Mouse (Mus musculus) heart, embryonic 14.5 days (tissue): ENCODE data around the gene Rbm25. TPM values are rescaled to one million over a fixed set of nuclear protein-coding genes. Genes with fewer than 3 reads are reported as not detected.

Experiments used
- ATAC-seq: fragments of 200-750 bp; cut with Nextera tagmentation; 2 replicates; pipeline ENCODE4 v1.8.0; 2017; ENCODE audit warnings: low read depth, moderate TSS enrichment; ENCODE audit not compliant: insufficient number of reproducible peaks, insufficient read depth, low FRiP score
- H3K27ac ChIP-seq, 2 experiments: fragments of 200-500 bp in 1 of 2; fragments of 300-500 bp in 1 of 2; sonication (generic) in 1 of 2; replicated peaks in 1 of 2; 2 replicates each; pipeline ENCODE4 v1.5.1; 2012 to 2014; ENCODE audit warnings: low read depth in 2 of 2, low read length in 2 of 2, control low read depth in 1 of 2, mild to moderate bottlenecking in 1 of 2, mixed read lengths in 1 of 2; ENCODE audit not compliant: control insufficient read depth in 1 of 2, insufficient read depth in 1 of 2
- H3K27me3 ChIP-seq: fragments of 300-500 bp; sonication (generic); 2 replicates; pipeline ENCODE4 v1.6.1; 2014; ENCODE audit warnings: mild to moderate bottlenecking, low read length, control low read depth; ENCODE audit not compliant: control insufficient read depth, insufficient read depth
- H3K36me3 ChIP-seq: fragments of 300-500 bp; sonication (generic); 2 replicates; pipeline ENCODE4 v1.6.1; 2014; ENCODE audit warnings: mild to moderate bottlenecking, control low read depth, low read length, mixed read lengths; ENCODE audit not compliant: control insufficient read depth, insufficient read depth
- H3K4me1 ChIP-seq, 2 experiments: fragments of 200-500 bp in 1 of 2; fragments of 300-500 bp in 1 of 2; sonication (generic) in 1 of 2; 2 replicates each; pipeline ENCODE4 v1.6.1; 2012 to 2014; ENCODE audit warnings: low read length in 2 of 2, control low read depth in 1 of 2, mixed read lengths in 1 of 2; ENCODE audit not compliant: control insufficient read depth in 2 of 2, insufficient read depth in 2 of 2
- H3K4me2 ChIP-seq: fragments of 300-500 bp; sonication (generic); 2 replicates; pipeline ENCODE4 v1.6.1; 2014; ENCODE audit warnings: mild to moderate bottlenecking, low read length
- H3K4me3 ChIP-seq, 2 experiments: fragments of 200-500 bp in 1 of 2; fragments of 300-500 bp in 1 of 2; sonication (generic) in 1 of 2; 2 replicates each; pipeline ENCODE4 v1.5.1; 2012 to 2014; ENCODE audit warnings: low read length in 2 of 2, mild to moderate bottlenecking in 2 of 2, control low read depth in 1 of 2, low read depth in 1 of 2, moderate library complexity in 1 of 2; ENCODE audit not compliant: control insufficient read depth in 1 of 2, insufficient read depth in 1 of 2
- H3K9ac ChIP-seq: fragments of 300-500 bp; sonication (generic); 2 replicates; pipeline ENCODE4 v1.6.1; 2014; ENCODE audit warnings: mild to moderate bottlenecking, low read length
- H3K9me3 ChIP-seq: fragments of 300-500 bp; sonication (generic); 2 replicates; pipeline ENCODE4 v1.6.1; 2016; ENCODE audit warnings: low read length, control low read depth; ENCODE audit not compliant: control insufficient read depth
- WGBS: fragments of 180-500 bp; shearing (Covaris S2); extraction: QIAGEN DNeasy Blood & Tissue Kit; methylation state at CpG from one replicate; pipeline ENCODE4 v1.1.7; 2014; 5-methylcytosine and 5-hydroxymethylcytosine counted together
- polyA plus RNA-seq: library from polyadenylated mRNA; unstranded; fragments of >200 nt; fragmentation: Nextera tagmentation; extraction: Ambion mirVana; gene quantifications from 2 replicates; pipeline ENCODE4 v1.2.1, GENCODE M21; 2014

Gene Rbm25
- polyA plus RNA-seq, 1 experiment from 2014 or later: 140 TPM

DNA sequence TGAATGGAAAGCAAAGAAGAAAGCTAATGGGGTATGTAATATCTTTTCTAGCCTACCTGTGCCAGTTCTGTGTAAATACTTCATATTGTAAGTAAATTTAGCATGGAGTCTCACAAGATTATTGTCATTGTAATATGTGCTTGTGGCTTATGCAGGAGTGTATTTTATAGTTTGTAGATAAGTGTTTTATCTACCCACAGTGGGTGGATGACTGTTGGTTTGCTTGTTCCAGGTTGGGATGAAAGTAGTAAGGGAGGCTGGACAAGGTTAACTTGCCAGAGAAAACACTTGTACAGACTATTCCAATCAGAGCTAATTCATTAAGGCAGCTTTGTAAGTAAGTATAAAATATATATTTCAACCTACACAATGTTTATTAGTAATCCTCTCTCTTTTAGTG lies 20.4 kb downstream of the Rbm25 start:
- Histone ChIP-seq H3K27me3 (no peaks in the 10 kb centered on the region), H3K4me3 (no peak overlapping the region), H3K36me3 (peaks cover 90% of the 10 kb centered on the region), H3K9me3 (no peaks in the 10 kb centered on the region), H3K27ac (no peak overlapping the region), H3K4me2 (no peak overlapping the region), H3K4me1 (no peaks in the 10 kb centered on the region), H3K9ac (no peak overlapping the region)
- no peak for ATAC-seq

DNA sequence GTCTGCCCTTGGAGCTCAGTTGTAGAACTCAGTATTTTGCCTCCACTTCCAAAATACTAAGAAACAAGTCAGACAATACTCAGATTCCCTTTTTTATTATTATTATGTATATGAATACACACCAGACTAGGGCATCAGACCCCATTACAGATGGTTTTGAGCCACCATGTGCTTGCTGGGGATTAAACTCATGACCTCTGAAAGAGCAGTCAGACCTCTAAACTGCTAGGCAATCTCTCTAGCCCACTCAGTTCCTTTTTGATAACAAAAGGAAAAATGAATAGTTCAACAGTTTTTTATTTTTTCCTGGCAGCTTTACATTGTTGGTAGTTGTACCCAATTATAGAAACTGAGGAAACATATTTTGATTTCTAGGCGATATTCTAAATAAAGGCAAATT lies 54.4 kb downstream of the Rbm25 start:
- H3K4me3 ChIP-seq: no peak overlapping the region
- no peak overlapping the region for H3K27ac ChIP-seq
- no peak for ATAC-seq
- H3K27me3 ChIP-seq: no peaks in the 10 kb centered on the region
- H3K9ac ChIP-seq: no peak overlapping the region
- H3K36me3 ChIP-seq: peaks cover 29% of the 10 kb centered on the region
- 88% methylated on average over 1 of the region's 1 CpGs for WGBS
- peaks cover 2 to 10% of the 10 kb centered on the region in 2 experiments; a peak in 3 of 4 replicates for H3K4me1 ChIP-seq
- H3K4me2 ChIP-seq: no peak overlapping the region
- no peaks in the 10 kb centered on the region for H3K9me3 ChIP-seq

DNA sequence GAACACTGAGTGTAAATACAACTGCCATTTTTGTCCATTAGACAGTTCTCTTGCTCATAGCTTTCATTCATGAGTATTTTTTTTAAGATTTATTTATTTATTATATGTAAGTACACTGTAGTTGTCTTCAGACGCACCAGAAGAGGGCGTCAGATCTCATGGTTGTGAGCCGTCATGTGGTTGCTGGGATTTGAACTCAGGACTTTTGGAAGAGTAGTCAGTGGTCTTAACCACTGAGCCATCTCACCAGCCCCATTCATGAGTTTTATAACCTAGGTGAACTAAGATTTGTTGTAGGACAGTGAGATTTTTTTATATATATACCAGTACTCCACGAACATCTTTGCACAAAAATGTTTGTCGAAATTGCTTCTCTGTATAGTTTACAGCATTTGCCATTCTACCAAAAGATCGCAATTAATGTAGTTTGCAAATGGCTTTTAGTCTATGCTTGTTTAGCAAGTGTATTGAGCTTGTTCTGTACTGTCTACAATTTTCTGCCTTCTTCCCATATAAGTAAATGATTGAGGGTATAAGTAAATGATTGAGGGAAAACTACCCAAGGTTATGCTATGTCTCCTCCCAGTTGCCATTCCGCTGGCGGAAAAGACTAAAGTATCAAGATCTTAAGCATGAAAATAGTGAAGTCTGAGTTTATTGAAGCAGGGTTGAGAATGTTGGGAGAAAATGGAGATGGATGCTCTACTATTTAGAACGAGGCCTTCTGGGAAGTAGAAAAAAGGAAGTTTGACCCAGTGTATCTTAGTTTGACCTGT lies 55.7 kb downstream of the Rbm25 start:
- no peaks in the 10 kb centered on the region for H3K27me3 ChIP-seq
- peaks cover 17% of the 10 kb centered on the region for H3K36me3 ChIP-seq
- peaks cover 2 to 10% of the 10 kb centered on the region in 2 experiments; a peak in 3 of 4 replicates for H3K4me1 ChIP-seq
- peak overlapping the region in 1 of 2 experiments; percentile 12; a peak in 1 of 4 replicates for H3K27ac ChIP-seq
- H3K9me3 ChIP-seq: no peaks in the 10 kb centered on the region
- H3K9ac ChIP-seq: no peak overlapping the region
- no peak for ATAC-seq
- no peak overlapping the region for H3K4me3 ChIP-seq
- WGBS: 87% methylated on average over 9 of the region's 9 CpGs
- no peak overlapping the region for H3K4me2 ChIP-seq

DNA sequence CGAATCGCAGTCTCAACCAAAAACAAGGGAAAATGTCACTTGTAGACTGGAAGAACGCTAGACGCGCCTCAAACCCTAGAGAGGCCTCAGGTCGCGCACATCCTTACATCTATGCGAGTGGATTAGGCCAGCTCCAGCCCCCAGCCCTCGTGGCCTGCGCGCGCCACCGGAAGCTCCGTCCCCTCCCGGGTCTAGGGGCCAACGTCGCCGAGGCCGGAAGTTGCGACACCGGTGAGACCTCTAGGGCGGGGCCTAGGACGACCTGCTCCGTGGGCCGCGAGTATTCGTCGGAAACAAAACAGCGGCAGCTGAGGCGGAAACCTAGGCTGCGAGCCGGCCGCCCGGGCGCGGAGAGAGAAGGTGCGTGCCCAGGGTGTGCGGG lies 56.9 kb downstream of the Rbm25 start, which contains the start of gene Psen1:
Gene Psen1, plus strand, starts transcription at position 219 of the 382 bp plus-strand sequence.
- under 1% methylated on average over 38 of the region's 38 CpGs for WGBS
- peak; percentile 95 for ATAC-seq
- no peaks in the 10 kb centered on the region for H3K27me3 ChIP-seq
- peak within 1 kb of the TSS; percentile 82 for H3K4me2 ChIP-seq
- H3K4me3 ChIP-seq: peak within 1 kb of the TSS; percentile 75 to 99
- peak within 1 kb of the TSS; percentile 73 to 90 for H3K27ac ChIP-seq
- H3K4me1 ChIP-seq: peaks cover 2 to 10% of the 10 kb centered on the region in 2 experiments; a peak in 3 of 4 replicates
- peaks cover 7% of the 10 kb centered on the region for H3K36me3 ChIP-seq
- H3K9ac ChIP-seq: peak within 1 kb of the TSS; percentile 94
- H3K9me3 ChIP-seq: no peaks in the 10 kb centered on the region

DNA sequence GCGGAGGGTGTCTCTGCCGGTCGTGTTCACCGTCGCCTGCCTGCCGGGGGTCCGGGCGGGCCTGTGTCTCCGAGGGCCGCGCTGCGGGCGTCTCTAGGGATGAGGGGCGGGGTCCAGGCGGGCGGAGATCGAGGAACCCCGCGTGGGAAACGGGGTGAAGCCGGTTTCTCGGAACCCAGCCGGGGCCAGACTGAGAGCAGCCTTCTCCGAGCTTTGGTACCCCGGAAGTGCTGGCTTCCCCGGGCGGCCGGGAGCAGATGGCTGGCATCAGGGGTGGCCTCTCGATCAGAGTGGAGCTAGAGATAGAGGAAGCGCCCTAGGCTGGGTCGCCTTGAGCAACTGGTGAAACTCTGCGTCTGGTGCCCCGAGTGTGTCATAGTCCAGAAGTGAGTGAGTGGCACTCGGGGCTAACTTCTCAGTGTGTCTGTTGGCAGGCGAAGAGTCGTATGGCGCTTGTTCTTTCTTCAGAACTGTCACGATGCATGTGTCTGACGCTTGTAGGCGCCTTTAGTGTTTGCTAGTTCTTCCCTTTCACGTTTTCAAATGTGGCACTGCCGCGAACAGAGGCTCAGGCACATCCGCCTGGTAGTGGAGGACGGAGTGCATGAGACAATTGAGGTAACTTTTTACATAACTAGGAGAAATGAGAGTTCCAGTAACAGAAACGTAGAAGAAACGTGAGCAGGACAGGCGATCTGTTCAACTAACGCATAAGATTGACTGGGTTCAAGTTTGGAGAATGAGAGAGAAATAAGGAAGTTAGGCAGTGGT lies 57.5 kb downstream of the Rbm25 start:
- peak overlapping the region; percentile 75 to 99 for H3K4me3 ChIP-seq
- H3K27me3 ChIP-seq: no peaks in the 10 kb centered on the region
- H3K4me2 ChIP-seq: peak overlapping the region; percentile 82
- H3K27ac ChIP-seq: peak overlapping the region; percentile 73 to 90
- H3K9ac ChIP-seq: peak overlapping the region; percentile 94
- peaks cover 4% of the 10 kb centered on the region for H3K36me3 ChIP-seq
- no peaks in the 10 kb centered on the region for H3K9me3 ChIP-seq
- peaks cover 2 to 10% of the 10 kb centered on the region in 2 experiments; a peak in 3 of 4 replicates for H3K4me1 ChIP-seq
- WGBS: under 1% methylated on average over 49 of the region's 49 CpGs
- ATAC-seq: peak; percentile 75

DNA sequence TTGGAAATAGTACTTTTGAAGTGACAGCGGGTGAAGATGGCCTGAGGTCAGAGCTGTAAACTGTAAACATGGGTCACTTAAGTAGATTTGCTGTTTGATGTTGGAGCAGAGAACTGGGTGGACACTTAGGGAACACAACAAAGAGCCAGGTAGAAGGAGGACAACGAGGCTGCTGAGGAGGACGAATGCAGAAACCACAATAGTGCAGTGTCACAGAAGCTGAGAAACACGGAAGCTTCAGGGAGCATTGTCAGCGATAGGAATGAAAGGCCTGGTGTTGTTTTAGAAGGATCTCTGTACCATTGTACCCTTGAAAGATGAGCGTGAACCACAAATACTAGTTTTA lies 58.0 kb downstream of the Rbm25 start:
- Histone ChIP-seq H3K36me3 (no peaks in the 10 kb centered on the region), H3K4me2 (peak overlapping the region; percentile 82), H3K9ac (peak overlapping the region; percentile 94), H3K27me3 (no peaks in the 10 kb centered on the region), H3K27ac (peak overlapping the region; percentile 73 to 90; a peak in 3 of 4 replicates), H3K4me3 (peak overlapping the region; percentile 75 to 99), H3K4me1 (peaks cover 2 to 11% of the 10 kb centered on the region in 2 experiments; a peak in 3 of 4 replicates), H3K9me3 (no peaks in the 10 kb centered on the region)
- 28% methylated on average over 6 of the region's 6 CpGs for WGBS
- ATAC-seq: no peak

DNA sequence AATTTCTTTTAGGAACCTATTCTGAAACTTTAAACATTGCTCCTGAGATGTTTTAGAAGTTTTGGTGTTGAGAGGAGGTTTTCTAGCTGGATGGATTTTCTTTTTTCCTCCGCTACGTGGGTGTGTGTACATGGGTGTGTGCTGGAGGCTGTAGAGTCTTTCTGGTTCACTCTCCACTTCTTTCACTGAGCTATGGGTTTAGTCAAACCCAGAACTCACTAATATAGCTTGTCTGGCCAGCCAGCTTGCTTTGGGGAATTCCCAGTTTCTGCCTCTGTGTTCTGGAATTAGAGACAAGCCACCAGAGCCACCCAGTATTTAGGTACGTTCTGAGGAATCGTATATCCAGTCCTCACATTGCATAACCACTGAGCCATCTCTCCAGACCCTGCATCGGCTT lies 63.0 kb downstream of the Rbm25 start:
- Histone ChIP-seq H3K27ac (no peak overlapping the region), H3K9me3 (no peaks in the 10 kb centered on the region), H3K4me2 (no peak overlapping the region), H3K9ac (no peak overlapping the region), H3K36me3 (no peaks in the 10 kb centered on the region), H3K4me3 (no peak overlapping the region), H3K4me1 (peaks cover 2 to 22% of the 10 kb centered on the region in 2 experiments; a peak in 3 of 4 replicates), H3K27me3 (no peaks in the 10 kb centered on the region)
- 91% methylated on average over 5 of the region's 5 CpGs for WGBS
- no peak for ATAC-seq
